Mouse (Mus musculus): ENCODE results near the gene Cinp. TPM values are rescaled to one million over a fixed set of nuclear protein-coding genes. Genes with fewer than 3 reads are reported as not detected.

The Cinp gene
- total RNA-seq, 2 experiments from 2014 or later: 115 to 118 TPM

DNA sequence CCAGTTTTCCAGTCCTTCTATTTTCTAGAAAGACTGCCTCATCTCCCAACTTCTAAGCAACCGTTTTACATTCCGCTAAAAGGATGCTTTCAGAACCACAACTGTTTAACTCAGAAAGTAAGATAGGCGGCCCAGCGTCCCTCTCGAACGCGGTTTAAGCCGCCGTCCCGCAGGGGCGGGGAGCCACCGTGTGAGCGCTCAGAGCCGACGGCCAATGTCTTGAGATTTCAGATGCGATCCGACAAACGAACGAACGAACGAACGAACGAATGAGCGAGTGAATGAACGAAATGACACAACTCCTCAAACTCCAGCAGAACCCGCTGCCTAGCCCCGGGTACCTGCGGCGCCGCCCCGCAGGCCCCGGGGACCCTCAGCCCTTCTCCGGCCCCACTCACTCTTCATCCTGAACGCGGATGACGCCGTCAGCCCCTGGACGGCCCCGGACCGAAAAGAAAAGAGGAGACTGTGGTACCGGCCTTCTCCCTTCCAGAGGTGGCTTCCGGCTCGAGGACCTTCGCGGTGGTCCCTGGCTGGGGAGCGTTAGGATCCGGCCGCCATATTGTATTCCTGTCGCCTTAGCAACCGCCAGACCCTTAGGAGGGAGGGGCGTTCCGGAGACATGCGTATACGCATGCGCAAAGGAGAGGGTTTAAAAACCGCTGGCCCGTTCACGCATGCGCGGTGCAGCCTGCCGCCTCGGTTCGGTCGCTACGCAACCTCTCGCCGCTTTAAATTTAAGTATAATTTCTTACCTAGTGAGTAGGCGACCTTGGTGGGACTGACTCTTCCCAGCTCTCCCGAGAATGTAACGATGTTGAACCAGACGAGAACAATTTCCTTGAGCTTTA lies 48.4 kb downstream of the Cinp start, which contains the start of gene Mok:
Mok (minus strand) TSS at position 592 of the 851 bp plus-strand sequence.
- intact Hi-C loops (cut with DNase I): loop anchor here (2.0 to 10.0 kb wide), 4 partner anchors 104 to 423 kb away; partner anchors contain the start of genes Ppp2r5c and Wdr20
- DNase-seq (ENCODE audit: low spot score in 2 of 2): peak; percentile 96 to 97

DNA sequence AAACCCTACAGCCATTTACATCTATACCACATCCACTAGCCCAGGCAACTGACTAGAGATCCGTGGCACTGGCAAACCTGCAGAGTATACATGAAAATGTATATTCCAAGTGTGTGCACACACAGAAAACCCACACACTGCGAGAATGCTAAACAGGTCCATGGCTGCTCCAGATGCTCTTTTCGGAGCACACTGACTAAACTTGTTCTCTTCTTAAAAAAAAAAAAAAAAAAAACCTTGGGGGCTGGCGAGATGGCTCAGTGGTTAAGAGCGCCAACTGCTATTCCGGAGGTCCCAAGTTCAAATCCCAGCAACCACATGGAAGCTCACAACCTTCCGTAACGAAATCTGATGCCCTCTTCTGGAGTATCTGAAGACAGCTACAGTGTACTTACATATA lies 51.1 kb downstream of the Cinp start:
- intact Hi-C loops (cut with DNase I): no loop called here
- DNase-seq (ENCODE audit: low spot score in 2 of 2): no peak

DNA sequence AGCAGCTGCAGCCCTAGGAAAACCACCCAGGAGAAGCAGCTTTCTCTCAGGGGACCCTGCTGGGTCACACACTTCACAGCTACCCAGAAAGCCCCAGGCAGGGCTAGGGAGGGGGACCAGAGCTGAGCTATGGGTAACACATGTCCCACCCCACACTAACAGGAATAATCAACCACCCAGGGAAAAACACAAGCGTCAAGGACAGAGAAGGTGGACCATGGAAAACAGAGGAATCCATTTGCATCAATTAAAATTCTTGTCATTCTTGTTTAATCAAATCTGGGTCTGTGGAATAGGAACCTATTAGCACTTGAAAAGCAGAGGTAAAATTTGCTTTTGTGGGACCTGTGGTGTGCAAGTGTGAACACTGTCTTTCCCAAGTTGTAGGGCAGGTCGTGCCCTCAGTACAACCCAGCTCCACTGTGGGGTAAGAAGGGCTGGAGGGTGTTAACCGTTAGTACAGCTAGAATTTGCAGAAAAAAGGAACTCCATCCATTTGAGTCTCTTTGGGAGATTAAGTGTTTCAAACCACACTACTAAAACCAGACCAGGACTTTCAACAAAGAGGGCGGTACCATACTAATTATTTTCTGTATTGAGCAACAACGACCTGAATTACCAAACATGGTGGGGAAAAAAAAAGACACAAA lies 51.6 kb downstream of the Cinp start:
- intact Hi-C loops (cut with DNase I): no loop called here
- no peak for DNase-seq (ENCODE audit: low spot score in 2 of 2)

DNA sequence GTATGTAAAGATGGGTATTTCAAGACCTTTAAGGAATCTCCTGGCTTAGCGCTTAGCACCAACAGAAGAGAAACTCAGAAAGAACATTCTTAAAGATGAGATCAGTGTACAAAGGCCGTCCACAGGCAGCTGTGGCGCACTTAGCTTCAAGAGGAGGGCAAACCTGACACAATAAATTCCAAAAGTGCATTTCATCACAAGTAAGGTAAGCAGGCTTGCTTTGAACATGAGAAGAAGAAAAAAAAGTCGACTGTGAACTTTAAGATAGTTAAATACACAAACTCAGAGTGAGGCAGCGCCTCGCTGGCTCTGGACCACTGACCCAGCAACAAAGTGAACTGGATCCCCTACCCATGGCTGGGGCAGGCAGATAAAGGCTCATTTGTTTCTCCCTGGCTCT lies 52.2 kb downstream of the Cinp start:
- no peak for DNase-seq (ENCODE audit: low spot score in 2 of 2)
- intact Hi-C loops (cut with DNase I): no loop called here

DNA sequence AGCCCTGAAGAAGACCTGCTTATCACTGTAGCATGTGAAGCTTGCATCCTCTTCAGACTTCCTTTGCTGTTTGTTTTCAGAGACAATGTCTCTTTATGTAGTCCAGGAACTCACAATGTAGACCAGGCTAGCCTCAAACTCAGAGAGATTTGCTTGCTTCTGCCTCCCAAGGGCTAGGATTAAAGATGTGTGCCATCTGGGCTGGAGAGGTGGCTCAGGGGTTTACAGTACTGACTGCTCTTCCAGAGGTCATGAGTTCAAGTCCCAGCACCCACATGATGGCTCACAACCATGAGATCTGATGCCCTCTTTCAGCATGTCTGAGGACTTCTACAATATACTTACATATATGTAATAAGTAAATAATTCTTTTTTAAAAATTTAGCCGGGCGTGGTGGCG lies 53.8 kb downstream of the Cinp start:
- DNase-seq (ENCODE audit: low spot score in 2 of 2): no peak
- intact Hi-C loops (cut with DNase I): no loop called here

DNA sequence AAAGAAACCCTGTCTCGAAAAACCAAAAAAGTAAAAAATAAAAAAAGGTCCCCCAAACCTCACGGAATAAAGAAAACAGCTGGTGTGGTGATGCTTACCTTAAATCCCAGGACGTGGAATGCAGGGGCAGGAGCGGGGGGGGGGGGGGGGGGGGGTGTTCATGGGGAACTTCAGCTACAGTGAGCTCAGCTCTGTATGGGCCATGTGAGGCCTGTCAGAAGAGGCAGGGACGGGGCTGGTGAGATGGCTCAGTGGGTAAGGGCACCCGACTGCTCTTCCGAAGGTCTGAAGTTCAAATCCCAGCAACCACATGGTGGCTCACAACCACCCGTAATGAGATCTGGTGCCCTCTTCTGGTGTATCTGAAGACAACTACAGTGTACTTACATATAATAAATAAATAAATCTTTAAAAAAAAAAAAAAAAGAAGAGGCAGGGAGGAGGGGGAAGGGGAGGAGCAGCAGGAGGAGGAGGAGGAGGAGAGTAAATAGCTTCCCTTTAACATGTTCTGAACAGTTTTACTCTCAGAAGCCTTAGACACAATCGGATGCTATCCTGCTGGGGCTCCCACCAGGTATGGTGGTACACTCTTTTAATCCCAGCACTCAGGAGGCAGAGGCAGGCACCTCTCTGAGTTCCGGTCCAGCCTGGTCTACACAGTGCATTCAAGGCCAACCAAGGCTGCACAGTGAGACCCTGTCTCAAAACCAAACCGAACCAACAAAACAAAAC lies 58.5 kb downstream of the Cinp start:
- no peak for DNase-seq (ENCODE audit: low spot score in 2 of 2)
- intact Hi-C loops (cut with DNase I): no loop called here

DNA sequence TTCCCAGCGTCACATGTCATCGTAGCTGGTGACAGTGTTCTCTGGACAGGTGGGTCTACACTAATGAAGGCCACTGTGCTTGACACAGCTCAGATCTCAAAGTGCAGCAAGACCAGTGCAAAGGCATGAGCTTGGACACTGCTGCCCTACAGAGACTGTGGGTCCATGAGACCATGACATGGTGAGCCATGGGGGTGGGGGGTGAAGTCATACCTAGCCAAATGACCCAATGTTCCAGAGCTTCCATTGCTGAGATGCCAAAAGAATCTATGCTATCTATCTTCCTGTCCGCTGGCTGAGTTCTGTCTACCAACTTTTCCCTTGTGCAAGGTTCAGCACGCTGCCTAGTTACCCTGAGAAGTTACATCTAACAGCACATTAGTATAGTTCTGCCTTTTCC lies 60.0 kb downstream of the Cinp start:
- intact Hi-C loops (cut with DNase I): no loop called here

More for the DNA sequence above, 60.0 kb downstream of the Cinp start:
- DNase-seq (ENCODE audit: low spot score in 2 of 2): no peak

Other genes starting within 250 kb of the Cinp start
- gene 1700001K19Rik, start 206.5 kb downstream of the Cinp start, total RNA-seq (2021): not detected
- 1,000 to 10,000 TPM; 1,069 to 1,070 TPM for gene Hsp90aa1, start 186.4 kb downstream of the Cinp start, total RNA-seq (2021)
- gene Wdr20, start 151.2 kb downstream of the Cinp start, total RNA-seq (2021): 10 to 100 TPM; 38.8 to 44.3 TPM
- 10 to 100 TPM; 11.7 to 14.7 TPM for gene Mok, start 48.2 kb downstream of the Cinp start, total RNA-seq (2021)
- 10 to 100 TPM; 11.2 to 11.5 TPM for gene Zfp839, start 38.9 kb downstream of the Cinp start, total RNA-seq (2021)
- 10 to 100 TPM; 45.8 to 47.8 TPM for gene Tecpr2, start 119 bp upstream of the Cinp start, total RNA-seq (2021)
- 10 to 100 TPM; 16.2 to 17.9 TPM for gene Ankrd9, start 89.9 kb upstream of the Cinp start, total RNA-seq (2021)
- 10 to 100 TPM; 17.1 to 19.6 TPM for gene Rcor1, start 150.2 kb upstream of the Cinp start, total RNA-seq (2021)

All from left cerebral cortex, postnatal 25 days (tissue).